Mouse (Mus musculus): ENCODE data around the gene Bbs12. TPM values are rescaled to one million over a fixed set of nuclear protein-coding genes. Genes with fewer than 3 reads are reported as not detected.
A peak's percentile ranks its signal among the peaks of the same experiment; 100 is the strongest.

Bbs12 gene
- polyA plus RNA-seq (2017; shearing (Covaris generic)): 1 to 10 TPM; 4.6 to 9.5 TPM

DNA sequence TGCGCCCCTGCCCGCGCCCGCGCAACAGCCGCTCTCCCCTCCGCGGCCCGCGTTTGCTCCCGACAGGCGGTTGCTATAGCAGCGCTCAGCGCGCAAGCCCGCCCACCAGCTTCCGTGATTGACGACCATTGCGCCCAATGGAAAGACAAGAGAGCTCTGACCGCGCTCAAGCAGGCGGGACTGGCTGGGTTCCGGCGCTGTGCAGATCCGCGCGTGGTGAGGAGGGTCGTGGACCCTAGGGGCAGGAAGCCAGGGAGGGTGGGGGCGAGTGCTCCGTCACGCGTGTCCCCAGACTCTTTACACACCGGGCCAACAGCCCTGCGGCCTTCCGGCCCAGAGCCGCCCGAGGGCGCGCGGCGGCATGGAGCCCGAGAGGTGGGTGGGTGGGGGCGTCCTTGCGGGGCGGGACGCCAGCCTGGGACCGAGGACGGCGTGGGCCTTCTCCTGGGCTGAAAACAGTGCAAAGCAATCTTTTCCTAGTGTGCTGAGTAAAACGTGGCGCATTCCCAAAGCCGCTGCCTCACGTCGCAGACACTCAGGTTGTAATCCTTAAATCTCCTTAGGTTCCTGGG lies at the start of gene Bbs12, which contains the start of gene Cetn4:
TSS of gene Bbs12 (plus strand) at position 185 of the 572 bp plus-strand sequence.
TSS of gene Cetn4 (minus strand) at position 339 of the 572 bp plus-strand sequence.
- peak; percentile 87 for ATAC-seq

DNA sequence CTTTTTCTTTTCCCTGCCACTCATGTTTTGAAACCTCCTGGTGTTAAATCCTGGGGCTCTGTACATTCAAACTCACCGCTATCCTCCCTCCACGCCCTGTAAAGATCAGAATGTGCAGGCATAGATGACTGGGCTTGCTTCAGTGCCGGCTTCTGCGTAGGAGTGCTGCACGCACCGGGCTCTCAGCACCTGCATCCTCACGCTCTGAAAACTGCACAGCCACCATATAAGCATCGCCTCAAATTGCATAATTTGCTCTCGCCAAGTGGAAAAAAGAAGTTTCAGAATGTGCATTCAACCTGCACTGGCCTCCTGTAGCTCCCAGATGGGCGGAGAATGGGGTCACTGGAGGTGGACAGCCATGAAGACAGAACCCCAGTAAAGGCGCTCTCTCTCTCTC lies 44.0 kb upstream of the Bbs12 start:
- peak; percentile 48 for ATAC-seq

DNA sequence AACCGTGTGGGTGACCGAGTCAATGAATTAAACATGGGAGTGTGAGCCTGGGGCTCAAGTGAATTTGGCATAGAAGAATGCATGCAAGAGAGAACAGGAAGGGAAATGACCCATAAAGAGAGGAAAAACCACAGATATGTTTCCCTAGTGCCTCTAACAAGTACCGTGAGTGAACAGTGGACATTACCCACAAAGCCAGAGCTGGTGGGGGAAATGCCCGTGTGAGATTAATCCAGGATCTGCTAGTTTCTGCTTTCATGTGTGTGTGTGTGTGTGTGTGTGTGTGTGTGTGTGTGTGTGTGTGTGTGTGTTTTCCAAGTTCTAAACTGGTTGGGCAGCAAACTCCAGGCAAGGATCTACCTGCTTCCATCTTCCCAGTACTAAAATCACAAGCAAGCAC lies 42.4 kb upstream of the Bbs12 start:
- ATAC-seq: no peak

DNA sequence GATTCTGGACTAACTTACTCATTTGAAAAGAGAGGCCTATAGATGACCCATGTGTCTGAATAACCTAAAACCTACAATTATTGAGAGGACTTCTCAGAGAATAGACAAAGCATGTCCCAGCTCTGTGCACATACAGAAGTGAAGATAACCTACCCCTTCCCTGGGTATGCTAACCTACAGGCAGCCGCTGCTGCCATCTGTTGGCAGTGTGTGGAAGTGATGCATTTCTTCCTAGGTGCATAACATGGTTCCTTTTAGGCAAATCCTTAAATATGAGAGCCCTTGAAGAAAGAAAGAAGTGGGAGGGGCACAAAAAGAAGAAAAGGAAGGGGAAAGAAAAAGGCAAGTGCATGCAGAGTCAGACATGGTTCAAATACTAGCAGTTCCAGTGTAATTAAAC lies 41.1 kb upstream of the Bbs12 start:
- ATAC-seq: peak; percentile 76

DNA sequence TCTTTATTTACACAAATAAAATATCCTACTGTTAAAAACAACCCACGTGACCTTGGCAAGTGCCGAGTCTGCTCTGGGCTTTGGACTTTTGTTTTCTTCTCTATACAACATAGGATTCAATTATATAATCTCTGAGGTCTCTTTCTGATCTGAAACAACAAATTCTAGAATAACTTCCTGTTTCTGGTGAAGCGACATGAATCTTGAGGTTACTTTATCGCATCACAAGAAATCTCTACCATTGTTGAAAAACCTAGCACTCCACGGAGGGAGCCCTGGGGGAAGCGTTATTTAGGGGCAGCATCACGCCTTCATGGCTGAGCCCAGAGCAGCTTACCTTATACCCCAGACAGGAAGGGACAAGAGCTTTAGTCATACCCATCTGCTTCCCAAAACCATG lies 39.3 kb upstream of the Bbs12 start:
- ATAC-seq: peak; percentile 59

DNA sequence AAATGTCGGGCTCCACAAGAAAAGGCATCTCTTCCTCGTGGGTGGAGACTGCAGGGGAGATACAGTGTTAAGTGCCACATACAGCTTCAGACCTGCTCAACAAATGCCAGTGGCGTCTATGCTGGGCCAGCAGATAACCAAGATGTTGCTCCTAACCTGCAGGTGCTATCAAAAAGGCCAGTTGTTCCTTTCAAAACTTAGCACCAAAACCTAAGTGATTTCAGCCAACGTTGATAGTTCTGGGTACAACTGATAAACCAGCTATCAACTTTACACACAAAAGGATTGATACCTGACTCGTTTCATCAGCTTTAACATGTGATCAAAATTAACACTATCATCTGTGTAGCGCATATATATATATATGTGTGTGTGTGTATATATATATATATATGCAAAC lies 37.7 kb upstream of the Bbs12 start:
- no peak for ATAC-seq

DNA sequence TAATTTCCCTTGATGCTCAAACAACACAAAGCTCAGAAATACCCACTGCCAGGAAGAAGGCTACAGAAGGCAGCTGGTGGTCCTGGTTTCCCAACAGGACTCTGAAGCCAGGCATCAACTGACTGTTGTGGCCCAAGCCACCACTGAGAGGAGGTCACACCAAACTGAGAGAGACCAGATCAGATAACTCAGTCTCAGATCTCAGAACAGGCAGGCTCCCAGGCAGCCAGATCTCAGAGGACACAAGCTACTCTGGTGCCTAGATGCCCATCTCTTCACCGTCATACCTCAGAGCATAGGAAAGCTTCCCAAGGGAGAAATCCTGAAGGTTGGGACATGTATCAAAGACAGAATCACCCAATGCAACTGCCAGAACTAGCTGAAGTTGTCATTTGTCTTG lies 32.1 kb upstream of the Bbs12 start:
- no peak for ATAC-seq

DNA sequence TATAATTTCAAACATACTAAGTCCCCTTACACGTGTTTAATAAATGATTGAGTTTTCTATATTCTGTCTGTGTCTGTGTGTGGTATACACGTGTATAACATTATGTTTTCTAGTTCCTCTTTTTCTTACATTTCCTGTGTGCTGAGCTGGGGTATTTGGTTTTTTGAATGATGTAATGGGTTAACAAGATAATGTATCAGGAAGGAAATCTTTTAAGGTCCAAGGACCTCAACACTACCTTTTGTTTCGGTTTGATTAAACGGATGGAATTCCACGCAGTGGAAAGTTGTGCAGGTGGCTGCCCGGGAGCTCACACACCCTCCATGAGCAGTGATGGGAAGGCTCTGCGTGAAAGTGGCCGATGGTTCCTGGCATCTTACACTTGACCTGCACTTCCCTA lies 31.5 kb upstream of the Bbs12 start:
- ATAC-seq: peak; percentile 50

DNA sequence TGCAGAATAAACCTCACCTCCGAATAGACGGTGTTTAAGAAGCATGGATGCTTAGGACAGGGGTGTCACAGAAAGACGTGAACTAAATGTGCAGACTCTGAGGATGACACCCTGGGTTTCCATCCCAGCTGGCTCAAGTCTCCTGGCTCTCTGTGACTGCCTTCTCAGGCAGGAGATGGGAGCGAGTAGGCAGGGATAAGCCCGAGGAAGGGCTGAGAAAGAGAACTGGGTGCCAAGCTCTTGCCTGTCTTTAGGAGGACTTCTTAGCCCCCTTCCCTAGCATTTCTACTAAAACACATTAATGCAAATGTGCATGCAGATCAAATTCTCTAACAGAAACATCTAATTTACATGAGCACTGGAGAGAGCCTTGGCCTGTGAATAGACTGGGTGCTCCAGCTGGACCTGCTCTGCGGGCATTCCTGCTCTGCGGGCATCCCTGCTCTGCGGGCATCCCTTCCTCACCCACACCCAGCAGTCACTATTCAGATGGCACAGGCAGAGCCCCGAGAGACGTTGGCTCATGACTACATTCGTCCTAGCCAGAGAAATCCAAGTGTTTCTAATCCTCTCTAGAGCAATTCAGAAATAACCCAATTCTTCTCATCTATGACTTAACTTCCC lies 29.9 kb upstream of the Bbs12 start:
- no peak for ATAC-seq

DNA sequence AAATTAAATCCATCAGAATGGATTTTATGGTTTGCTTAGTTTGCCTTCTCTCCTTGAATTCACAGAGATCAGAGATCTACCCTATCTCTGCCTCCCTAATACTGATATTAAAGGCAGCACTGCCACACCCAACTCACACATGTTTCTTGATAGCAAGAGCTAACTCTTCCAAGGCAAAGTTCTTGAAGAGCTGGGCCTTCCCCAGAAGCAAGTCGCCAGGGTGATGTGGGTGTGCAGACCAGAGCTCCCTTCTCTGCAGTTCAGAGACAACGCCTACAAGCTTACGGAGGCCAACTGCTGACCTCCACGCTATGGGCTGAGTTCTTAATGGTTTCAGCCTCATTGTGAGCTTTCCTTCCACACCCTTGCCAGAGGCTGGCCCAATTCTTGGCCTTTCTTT lies 29.1 kb upstream of the Bbs12 start:
- ATAC-seq: no peak

DNA sequence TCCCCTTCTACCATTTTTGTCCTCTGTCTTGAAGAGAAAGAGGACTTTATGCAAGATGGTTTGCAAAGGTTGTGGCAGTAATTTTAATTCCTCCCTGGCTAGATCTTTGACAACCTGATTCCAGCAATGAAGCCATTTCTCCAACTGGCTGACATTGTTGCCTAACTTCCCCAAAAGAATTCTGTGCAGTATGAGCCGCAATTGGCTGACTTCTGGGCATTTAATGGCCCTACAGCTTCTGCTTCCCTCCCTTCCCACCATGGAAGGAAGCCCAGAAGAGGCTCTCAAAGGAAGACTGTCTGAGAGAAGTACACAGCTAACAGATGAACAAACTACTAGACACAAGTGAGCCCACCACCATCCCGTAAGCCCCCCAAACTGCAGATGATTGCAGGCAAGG lies 23.1 kb upstream of the Bbs12 start:
- no peak for ATAC-seq

DNA sequence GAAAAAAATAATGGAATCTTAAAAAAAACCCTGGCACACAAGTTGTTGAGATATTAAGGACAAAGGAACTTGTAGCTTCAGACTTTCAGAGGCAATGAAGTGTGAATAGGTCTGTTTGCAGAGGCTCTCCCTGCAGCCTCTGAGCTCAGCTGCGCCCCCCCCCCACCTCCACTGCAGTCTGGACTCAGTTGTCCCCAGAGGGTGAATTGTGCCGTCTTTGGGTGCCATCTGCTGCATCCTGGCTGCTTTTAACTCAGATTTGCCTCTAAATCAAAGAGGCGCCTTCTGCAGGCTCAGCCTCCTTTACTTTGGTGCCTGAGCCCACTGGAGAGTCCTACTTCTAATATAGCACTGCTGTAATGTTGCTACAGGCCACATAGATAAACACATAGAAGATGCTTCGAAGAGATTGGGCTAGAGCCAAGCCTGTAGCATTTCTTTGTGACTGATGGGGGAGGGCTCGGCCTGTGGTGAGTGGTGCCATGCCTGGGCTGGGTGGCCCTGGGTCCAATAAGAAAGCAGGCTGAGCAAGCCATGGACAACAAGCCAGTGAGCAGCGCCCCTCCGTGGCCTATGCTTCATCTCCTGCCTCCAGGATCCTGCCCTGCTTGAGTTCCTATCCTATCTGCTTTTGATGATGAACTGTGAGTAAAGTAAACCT lies 21.3 kb upstream of the Bbs12 start:
- no peak for ATAC-seq

DNA sequence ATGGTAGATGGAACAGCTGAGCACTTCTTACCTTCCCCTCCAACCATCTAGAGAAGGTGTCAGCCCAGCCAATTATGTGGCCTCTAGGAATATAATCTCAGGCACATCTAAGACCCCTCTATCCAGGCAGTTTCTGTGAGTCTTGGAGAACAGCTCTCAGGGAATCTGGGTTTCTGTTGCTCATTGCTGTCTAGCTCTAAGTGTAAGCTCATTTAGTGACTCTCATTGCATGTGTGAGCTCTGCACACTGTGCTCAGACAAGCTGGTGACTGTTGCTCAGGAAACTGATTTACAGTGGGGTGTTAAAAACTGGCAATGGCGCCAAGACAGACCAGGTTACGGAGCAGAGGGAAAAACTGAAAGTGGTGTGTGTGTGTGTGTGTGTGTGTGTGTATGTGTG lies 20.4 kb upstream of the Bbs12 start:
- no peak for ATAC-seq

DNA sequence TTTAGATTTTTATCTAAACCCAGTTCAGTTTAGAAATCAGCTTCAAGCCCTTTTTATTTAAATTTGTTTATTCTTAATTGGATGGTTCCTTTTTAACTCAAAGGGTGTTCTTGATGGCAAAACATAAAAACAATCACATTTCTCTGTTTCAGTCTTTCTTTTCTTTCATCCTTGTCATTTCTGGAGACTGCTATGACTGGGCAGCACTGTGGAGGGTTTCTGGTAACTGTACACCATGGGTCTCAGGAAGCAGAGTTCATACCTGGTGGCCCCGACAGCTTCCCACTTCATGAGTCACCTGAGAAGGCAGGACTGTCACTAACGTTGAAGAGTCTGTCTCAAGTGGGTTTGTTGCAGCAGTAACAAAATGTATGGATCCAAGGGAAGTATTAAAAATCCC lies 19.7 kb upstream of the Bbs12 start:
- peak; percentile 49 for ATAC-seq

DNA sequence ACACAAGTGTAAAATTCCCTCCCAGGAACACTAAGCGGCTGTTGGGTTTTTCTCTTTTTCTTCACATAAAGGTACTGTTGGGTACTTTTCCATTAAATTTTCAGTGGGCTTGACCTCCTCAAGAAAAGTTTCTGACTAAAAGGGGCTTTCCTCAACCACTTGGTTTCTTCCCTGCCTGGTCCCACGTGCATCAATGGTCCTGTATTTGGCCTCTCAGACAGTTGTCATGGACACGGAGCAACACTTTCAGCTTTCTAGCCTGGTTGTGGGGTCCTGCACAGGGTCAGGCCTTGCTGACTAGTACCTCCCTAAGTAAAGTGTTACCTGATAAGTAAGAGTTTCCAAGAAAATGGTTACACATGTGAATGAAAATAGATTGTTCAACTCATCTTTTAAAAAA lies 12.9 kb upstream of the Bbs12 start:
- no peak for ATAC-seq

DNA sequence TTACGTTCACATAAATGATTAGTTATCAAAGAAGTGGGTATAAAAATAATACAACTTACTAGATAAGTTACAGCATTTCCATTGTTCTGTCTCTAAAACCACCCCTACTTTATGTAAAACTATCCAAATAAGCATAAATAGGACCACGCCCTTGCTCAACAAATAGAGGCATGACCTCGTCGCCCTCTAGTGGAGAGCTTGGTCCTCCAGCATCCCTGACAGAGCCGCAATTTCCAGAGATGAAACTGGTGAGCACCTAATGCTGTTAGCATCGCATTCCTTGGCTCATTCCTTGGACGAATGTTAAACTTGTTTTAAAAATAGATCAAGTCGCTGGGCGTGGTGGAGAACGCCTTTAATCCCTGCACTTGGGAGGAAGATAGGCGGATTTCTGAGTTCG lies 9.7 kb upstream of the Bbs12 start:
- ATAC-seq: peak; percentile 99

DNA sequence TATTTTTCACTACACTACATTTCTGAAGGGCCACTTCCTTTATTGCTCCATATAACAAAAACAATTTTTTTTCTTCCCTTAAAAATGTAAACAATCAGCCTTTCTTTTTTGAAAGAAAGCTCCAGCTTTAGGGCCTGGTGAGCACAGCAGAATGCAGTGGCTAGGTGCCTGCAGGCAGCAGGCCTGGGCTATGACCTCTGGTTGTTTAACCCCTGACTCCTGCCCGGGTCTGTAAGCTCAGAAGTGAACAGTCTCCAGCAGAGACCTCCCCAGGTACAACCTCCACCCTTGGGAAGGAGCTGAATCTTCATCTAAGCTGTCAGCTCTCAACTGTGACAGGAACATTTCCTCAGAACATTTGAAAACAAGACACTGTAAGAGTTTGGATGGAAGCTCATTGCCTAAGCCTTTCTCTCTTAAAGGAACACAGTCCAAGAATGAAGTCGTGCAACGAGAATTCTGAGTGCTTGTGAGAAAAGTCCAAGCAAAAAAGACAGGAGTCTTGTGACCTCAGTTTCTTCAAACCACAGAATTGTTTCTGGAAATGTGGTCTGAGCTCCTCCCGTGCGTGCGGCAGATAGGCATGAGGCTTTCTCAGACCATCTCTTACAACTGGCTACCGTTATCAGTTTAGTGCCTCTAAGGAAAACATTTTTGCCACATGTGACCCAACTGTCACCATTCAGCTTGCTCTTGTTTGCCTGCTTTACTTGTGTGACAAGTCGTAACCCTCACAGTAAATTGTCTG lies 8.8 kb upstream of the Bbs12 start:
- no peak for ATAC-seq

DNA sequence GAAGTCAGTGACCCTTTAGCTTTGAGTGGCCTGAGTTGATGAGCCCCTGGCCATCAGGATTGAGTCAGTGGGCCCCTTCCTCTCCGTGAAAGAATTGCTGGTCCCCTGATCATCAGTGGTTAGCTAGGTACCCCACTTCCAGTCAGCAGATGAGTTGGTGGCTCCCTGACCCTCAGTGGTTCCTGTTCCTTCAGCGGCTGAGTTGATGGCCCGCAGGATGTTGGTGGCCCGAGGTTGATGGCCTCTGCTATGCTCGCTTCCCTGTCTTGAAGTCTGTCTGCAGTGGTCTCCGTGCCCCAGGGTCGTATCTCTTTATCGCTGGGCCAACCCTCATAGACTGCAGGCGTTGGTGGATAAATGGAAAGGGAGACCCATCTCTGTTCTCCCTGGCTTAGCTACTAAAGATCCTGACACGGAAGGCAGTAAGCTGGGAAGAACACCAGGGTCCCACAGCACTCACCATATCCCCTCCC lies 421 bp upstream of the Bbs12 start:
- ATAC-seq: peak; percentile 17

DNA sequence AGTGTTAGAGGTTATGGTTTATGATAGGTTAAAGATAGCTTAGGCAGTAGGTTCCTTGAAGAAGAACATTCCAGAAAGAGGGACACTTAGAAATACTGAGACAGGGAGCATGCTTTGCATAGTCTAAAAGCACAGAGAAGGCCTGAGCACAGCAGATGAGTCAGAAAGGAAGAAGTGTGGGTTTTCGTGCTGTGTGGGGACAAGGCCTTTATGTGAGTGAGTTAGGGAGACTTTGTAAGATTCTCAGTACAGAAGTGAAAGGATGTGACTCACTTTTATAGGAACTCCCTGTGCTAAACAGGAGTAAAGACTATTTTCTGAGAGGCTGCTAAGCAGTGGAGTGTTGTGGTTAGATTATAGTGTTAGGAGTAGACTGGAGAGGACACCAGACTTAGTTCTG lies 1.0 kb downstream of the Bbs12 start:
- peak; percentile 72 for ATAC-seq

DNA sequence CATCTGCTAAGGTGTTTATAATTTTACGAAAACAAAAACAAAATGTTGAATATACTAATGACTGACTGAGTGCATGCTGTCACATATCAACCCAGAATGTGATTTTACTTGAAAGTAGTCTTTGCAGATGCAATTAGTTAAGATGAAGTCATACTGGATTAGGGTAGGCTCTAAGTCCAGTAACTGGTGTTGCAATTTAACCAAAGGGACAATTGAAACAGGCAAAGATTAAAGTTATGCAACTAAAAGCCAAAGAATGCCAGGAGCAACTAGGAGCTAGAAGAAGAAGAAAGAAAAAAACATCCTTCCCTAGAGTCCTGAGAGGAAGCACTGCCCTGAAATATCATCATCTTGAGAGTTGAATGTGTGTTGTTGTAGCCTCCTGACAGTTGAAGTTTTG lies 3.9 kb downstream of the Bbs12 start:
- ATAC-seq: no peak

DNA sequence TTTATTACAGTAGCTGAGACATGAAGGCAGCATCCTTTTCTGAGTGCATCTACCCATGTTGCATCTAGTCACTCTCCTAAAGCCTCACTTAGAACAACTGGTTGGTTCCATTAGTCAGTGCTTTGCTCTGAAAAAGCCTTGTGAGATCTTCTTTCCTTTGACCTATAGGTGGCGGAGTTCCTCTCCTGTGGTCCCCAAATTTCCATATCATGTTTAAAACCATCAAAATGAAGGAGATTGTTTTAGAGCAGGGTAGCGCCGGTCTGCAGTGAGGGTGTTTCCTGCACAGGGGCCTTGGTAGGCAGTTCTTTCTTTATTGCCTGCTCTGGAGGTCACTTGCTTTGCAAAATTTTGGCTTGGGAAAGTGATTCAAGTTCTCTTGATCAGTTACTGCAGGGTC lies 12.0 kb downstream of the Bbs12 start:
- ATAC-seq: peak; percentile 73

DNA sequence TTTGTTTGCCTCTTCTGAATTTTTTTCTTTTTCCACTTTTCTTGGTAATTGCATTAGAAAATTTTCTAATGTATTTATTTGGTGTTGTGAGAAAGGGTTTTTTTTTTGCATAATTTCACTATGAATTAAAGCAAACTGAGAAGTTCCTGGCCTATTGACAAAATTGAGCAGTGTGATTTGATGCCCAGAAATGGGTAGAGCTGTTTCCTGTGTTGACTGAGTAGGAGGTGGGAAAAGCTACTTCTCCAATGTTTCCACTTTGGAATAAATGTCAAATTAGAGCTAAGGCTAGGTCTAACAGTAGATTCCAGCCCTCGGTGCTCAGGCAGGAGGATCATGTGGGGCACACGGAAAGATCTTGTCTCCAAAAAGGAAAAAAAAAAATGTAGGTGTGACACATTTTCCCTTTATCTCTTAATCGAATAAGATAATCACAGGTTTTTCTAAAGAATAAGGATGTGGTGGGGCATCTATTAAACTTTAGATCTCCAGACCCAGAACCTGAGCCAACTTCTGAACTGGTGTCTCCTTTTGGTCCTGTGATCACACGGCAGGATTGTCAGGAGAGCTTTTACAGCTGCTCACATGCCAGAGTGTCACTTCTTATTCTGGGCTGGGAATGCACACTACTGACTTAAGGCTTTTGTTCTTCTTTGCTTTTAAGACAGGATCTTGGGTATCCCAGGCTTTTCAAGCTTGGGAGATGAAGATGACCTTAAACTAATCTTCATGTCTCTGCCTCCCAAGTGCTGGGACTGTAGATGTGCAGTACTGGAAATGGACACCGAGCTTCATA lies 13.2 kb downstream of the Bbs12 start:
- no peak for ATAC-seq

DNA sequence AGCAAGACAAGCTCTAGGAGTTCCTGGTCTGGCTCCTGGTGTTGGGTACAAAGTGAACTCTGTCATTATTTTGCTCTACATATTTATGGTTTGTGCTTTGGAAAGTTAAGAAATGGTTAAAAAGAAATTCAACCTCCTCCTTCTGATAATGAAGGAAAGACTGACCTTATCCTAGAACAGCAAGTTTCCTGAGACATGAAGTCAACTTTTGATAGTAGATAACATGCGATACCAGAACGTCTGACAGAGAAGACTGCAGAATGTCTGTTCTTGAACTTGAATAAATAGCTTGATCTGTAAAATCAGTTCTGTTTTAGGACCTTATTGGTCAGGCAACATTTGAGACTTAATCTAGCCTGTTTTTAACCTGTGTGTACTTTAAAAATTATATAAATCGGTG lies 14.3 kb downstream of the Bbs12 start:
- ATAC-seq: no peak
